Mouse (Mus musculus) MEL (cell line): ENCODE data around the gene Sox11. TPM values are rescaled to one million over a fixed set of nuclear protein-coding genes. Genes with fewer than 3 reads are reported as not detected.

Source experiments
- DNase-seq: peaks from one replicate; pipeline ENCODE4 v3.0.0; 2011; ENCODE audit warnings: low read depth, low spot score
- H3K27ac ChIP-seq: 2 replicates; pipeline ENCODE4 v1.5.1; 2012; ENCODE audit warnings: low read depth, mild to moderate bottlenecking, control low read depth, low read length, moderate library complexity; ENCODE audit not compliant: control insufficient read depth
- H3K27me3 ChIP-seq, 2 experiments: fragments of 150-350 bp in 1 of 2; sonication (generic) in 1 of 2; 2 replicates each; pipeline ENCODE4 v1.6.1; 2012; ENCODE audit warnings: low read length in 2 of 2, mild to moderate bottlenecking in 2 of 2, improper control_type of control experiment in 1 of 2, moderate library complexity in 1 of 2; ENCODE audit not compliant: insufficient read depth in 2 of 2, control insufficient read depth in 1 of 2
- H3K36me3 ChIP-seq, 2 experiments: 2 replicates each; pipeline ENCODE4 v1.6.1; 2012 to 2014; ENCODE audit warnings: low read length in 2 of 2, improper control_type of control experiment in 1 of 2, inconsistent platforms in 1 of 2, mild to moderate bottlenecking in 1 of 2; ENCODE audit not compliant: insufficient read depth in 2 of 2, control insufficient read depth in 1 of 2
- H3K4me1 ChIP-seq, 2 experiments: fragments of 150-350 bp in 1 of 2; sonication (generic) in 1 of 2; 2 replicates each; pipeline ENCODE4 v1.6.1; 2012; ENCODE audit warnings: low read length in 2 of 2, improper control_type of control experiment in 1 of 2, mild to moderate bottlenecking in 1 of 2; ENCODE audit not compliant: insufficient read depth in 2 of 2, control insufficient read depth in 1 of 2
- H3K4me3 ChIP-seq, 2 experiments: fragments of 150-350 bp in 1 of 2; sonication (generic) in 1 of 2; 2 replicates each; pipeline ENCODE4 v1.5.1; 2012; ENCODE audit warnings: low read depth in 2 of 2, low read length in 2 of 2, mild to moderate bottlenecking in 2 of 2, moderate library complexity in 2 of 2, control low read depth in 1 of 2, improper control_type of control experiment in 1 of 2; ENCODE audit not compliant: control insufficient read depth in 1 of 2, insufficient read depth in 1 of 2
- H3K79me2 ChIP-seq: 2 replicates; pipeline ENCODE4 v1.6.1; 2012; ENCODE audit warnings: mild to moderate bottlenecking, low read length, moderate library complexity; ENCODE audit not compliant: control insufficient read depth, poor library complexity, insufficient read depth
- H3K9ac ChIP-seq: 2 replicates; pipeline ENCODE4 v1.6.1; 2012; ENCODE audit warnings: low read depth, mild to moderate bottlenecking, control low read depth, low read length, moderate library complexity; ENCODE audit not compliant: control insufficient read depth, poor library complexity, severe bottlenecking
- H3K9me3 ChIP-seq: fragments of 150-350 bp; sonication (generic); replicated peaks from 2 replicates; pipeline ENCODE4 v1.6.1; 2012; ENCODE audit warnings: mild to moderate bottlenecking, low read length, improper control_type of control experiment, moderate library complexity; ENCODE audit not compliant: insufficient read depth
- BHLHE40 ChIP-seq: IDR thresholded peaks from 2 replicates; pipeline ENCODE4 v1.6.1; 2012; ENCODE audit warnings: low read depth, mild to moderate bottlenecking, inconsistent platforms, low read length, improper control_type of control experiment, borderline replicate concordance
- CHD1 ChIP-seq: IDR thresholded peaks from 2 replicates; pipeline ENCODE4 v1.6.1; 2012; ENCODE audit warnings: low read depth, mild to moderate bottlenecking, inconsistent platforms, low read length, improper control_type of control experiment
- CHD2 ChIP-seq: IDR thresholded peaks from 2 replicates; pipeline ENCODE4 v1.6.1; 2011; ENCODE audit warnings: low read length, improper control_type of control experiment
- ELF1 ChIP-seq: IDR thresholded peaks from 2 replicates; pipeline ENCODE4 v1.6.1; 2014; ENCODE audit warnings: low read depth, mild to moderate bottlenecking, inconsistent platforms, low read length, improper control_type of control experiment, moderate library complexity
- EP300 ChIP-seq, 2 experiments: IDR thresholded peaks; 2 replicates each; pipeline ENCODE4 v1.6.1; 2011; ENCODE audit warnings: improper control_type of control experiment in 2 of 2, low read length in 2 of 2, low read depth in 1 of 2, mild to moderate bottlenecking in 1 of 2
- ETS1 ChIP-seq: IDR thresholded peaks from 2 replicates; pipeline ENCODE4 v1.6.1; 2012; ENCODE audit warnings: low read depth, mild to moderate bottlenecking, inconsistent platforms, low read length, improper control_type of control experiment, moderate library complexity
- GABPA ChIP-seq: IDR thresholded peaks from 2 replicates; pipeline ENCODE4 v1.6.1; 2012; ENCODE audit warnings: low read depth, mild to moderate bottlenecking, inconsistent platforms, low read length, improper control_type of control experiment, moderate library complexity
- GATA1 ChIP-seq: IDR thresholded peaks from 2 replicates; pipeline ENCODE4 v1.6.1; 2011; ENCODE audit warnings: low read depth, low read length, improper control_type of control experiment
- HCFC1 ChIP-seq: IDR thresholded peaks from 2 replicates; pipeline ENCODE4 v1.6.1; 2012; ENCODE audit warnings: low read depth, mild to moderate bottlenecking, inconsistent platforms, low read length, improper control_type of control experiment, moderate library complexity
- JUND ChIP-seq: IDR thresholded peaks from 2 replicates; pipeline ENCODE4 v1.6.1; 2011; ENCODE audit warnings: low read depth, mild to moderate bottlenecking, improper control_type of control experiment, low read length
- KAT2A ChIP-seq: conservative IDR thresholded peaks from 2 replicates; pipeline ENCODE4 v1.6.1; 2012; ENCODE audit warnings: low read depth, low read length, improper control_type of control experiment, inconsistent platforms
- MAFK ChIP-seq: IDR thresholded peaks from 2 replicates; pipeline ENCODE4 v1.6.1; 2011; ENCODE audit warnings: low read depth, mild to moderate bottlenecking, low read length, improper control_type of control experiment, borderline replicate concordance
- MAX ChIP-seq: IDR thresholded peaks from 2 replicates; pipeline ENCODE4 v1.6.1; 2011; ENCODE audit warnings: low read length, improper control_type of control experiment
- MYB ChIP-seq: IDR thresholded peaks from 2 replicates; pipeline ENCODE4 v1.6.1; 2011; ENCODE audit warnings: mild to moderate bottlenecking, low read depth, low read length, improper control_type of control experiment
- NELFE ChIP-seq: IDR thresholded peaks from 2 replicates; pipeline ENCODE4 v1.6.1; 2011; ENCODE audit warnings: low read depth, low read length, improper control_type of control experiment
- NRF1 ChIP-seq: IDR thresholded peaks from 2 replicates; pipeline ENCODE4 v1.6.1; 2014; ENCODE audit warnings: low read depth, mild to moderate bottlenecking, inconsistent platforms, low read length, improper control_type of control experiment, moderate library complexity; ENCODE audit not compliant: poor library complexity, insufficient read depth, severe bottlenecking
- POLR2AphosphoS5 ChIP-seq: IDR thresholded peaks from 2 replicates; pipeline ENCODE4 v1.6.1; 2012; ENCODE audit warnings: low read depth, borderline replicate concordance, mild to moderate bottlenecking, inconsistent platforms, low read length, moderate library complexity, mixed read lengths
- RAD21 ChIP-seq: IDR thresholded peaks from 2 replicates; pipeline ENCODE4 v1.6.1; 2011; ENCODE audit warnings: mild to moderate bottlenecking, low read depth, low read length, improper control_type of control experiment
- RCOR1 ChIP-seq: IDR thresholded peaks from 2 replicates; pipeline ENCODE4 v1.6.1; 2012; ENCODE audit warnings: low read depth, mild to moderate bottlenecking, inconsistent platforms, low read length, improper control_type of control experiment
- TCF12 ChIP-seq: IDR thresholded peaks from 2 replicates; pipeline ENCODE4 v1.6.1; 2014; ENCODE audit warnings: low read depth, mild to moderate bottlenecking, inconsistent platforms, low read length, improper control_type of control experiment, moderate library complexity
- UBTF ChIP-seq: IDR thresholded peaks from 2 replicates; pipeline ENCODE4 v1.6.1; 2012; ENCODE audit warnings: low read depth, mild to moderate bottlenecking, inconsistent platforms, low read length, improper control_type of control experiment, moderate library complexity, borderline replicate concordance; ENCODE audit not compliant: insufficient read depth
- ZC3H11A ChIP-seq: IDR thresholded peaks from 2 replicates; pipeline ENCODE4 v1.6.1; 2012; ENCODE audit warnings: low read depth, mild to moderate bottlenecking, inconsistent platforms, low read length, improper control_type of control experiment
- ZKSCAN1 ChIP-seq: IDR thresholded peaks from 2 replicates; pipeline ENCODE4 v1.6.1; 2012; ENCODE audit warnings: low read depth, mild to moderate bottlenecking, inconsistent platforms, low read length, improper control_type of control experiment, moderate library complexity
- ZMIZ1 ChIP-seq: IDR thresholded peaks from 2 replicates; pipeline ENCODE4 v1.6.1; 2012; ENCODE audit warnings: low read depth, mild to moderate bottlenecking, inconsistent platforms, low read length, improper control_type of control experiment, moderate library complexity
- ZNF384 ChIP-seq: IDR thresholded peaks from 2 replicates; pipeline ENCODE4 v1.6.1; 2012; ENCODE audit warnings: low read depth, mild to moderate bottlenecking, inconsistent platforms, low read length, improper control_type of control experiment
- polyA plus RNA-seq, 2 experiments: library from polyadenylated mRNA; stranded (reverse) in 1 of 2; unstranded in 1 of 2; fragments of >175 nt in 1 of 2; fragments of >200 nt in 1 of 2; gene quantifications; 2 replicates each; pipeline versions ENCODE4 v1.2.1 to v1.2.4; 2012; ENCODE audit warnings: low replicate concordance in 2 of 2, low read depth in 1 of 2; ENCODE audit not compliant: insufficient read length in 2 of 2, insufficient read depth in 1 of 2, missing spikeins in 1 of 2
- total RNA-seq: library from RNA; depleted of rRNA; stranded (reverse); fragments of 300-350 nt; gene quantifications from 2 replicates; pipeline ENCODE4 v1.2.3, GENCODE M21; 2012

Gene Sox11
- total and polyA plus RNA-seq, 3 experiments: not detected

- Histone ChIP-seq H3K9ac (no peak overlapping the region), H3K36me3 (no peaks in the 10 kb centered on the region), H3K9me3 (no peaks in the 10 kb centered on the region), H3K79me2 (no peaks in the 10 kb centered on the region), H3K4me1 (no peaks in the 10 kb centered on the region), H3K27ac (no peak overlapping the region), H3K27me3 (no peaks in the 10 kb centered on the region), H3K4me3 (no peak overlapping the region)
- TF ChIP-seq POLR2AphosphoS5 (no peak), HCFC1 (no peak), MAX (no peak), MAFK (no peak), RAD21 (no peak), GATA1 (no peak), KAT2A (no peak), JUND (no peak), CHD2 (no peak), ELF1 (no peak), RCOR1 (no peak), TCF12 (no peak), BHLHE40 (no peak), NRF1 (no peak), GABPA (no peak), EP300 (IDR thresholded peaks at IDR 0.05; ENCODE audit: low read depth in 1 of 2, low read length in 2 of 2) (no peak), NELFE (no peak), ZKSCAN1 (no peak), ZC3H11A (no peak), ZMIZ1 (no peak)
- no peak for DNase-seq
Observed at GRCm38 (mm10) chr12:27336336-27336735, 6.0 kb downstream of the Sox11 start.

DNA sequence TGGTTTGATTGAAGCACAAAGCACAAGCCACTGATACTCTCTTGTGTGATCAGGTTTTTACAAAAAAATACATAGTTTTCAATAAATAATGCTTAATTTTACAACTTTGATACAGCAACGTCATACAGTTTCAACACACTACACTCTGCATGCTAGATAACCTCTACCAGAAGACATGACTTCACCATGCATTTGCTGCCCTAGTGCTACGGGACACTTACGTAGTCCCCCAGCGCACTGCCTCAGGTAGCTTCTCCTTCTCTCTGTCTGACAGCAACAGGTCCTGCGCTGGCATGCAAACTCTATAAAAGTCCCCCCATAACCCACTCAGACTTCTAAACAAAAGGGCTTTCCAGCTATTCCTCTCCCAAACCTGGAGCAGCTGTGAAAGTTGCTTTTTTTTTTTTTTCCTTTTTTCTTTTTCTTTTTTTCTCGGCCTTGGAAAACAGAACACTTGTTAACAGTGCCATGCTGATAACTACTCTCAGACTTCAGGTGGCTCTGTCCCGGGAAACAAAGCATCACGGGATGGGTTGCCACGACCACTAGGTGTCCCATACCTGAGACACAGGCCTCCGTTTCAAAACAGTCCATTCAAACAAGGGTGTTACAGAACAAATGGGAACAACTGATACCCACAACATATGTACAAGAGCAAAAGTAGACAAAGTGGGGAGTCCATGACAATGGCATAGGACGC is 6.9 kb downstream of the Sox11 start:
- Histone ChIP-seq H3K36me3 (no peaks in the 10 kb centered on the region), H3K27ac (no peak overlapping the region), H3K79me2 (no peaks in the 10 kb centered on the region), H3K4me3 (no peak overlapping the region), H3K9me3 (no peaks in the 10 kb centered on the region), H3K27me3 (no peaks in the 10 kb centered on the region), H3K4me1 (no peaks in the 10 kb centered on the region), H3K9ac (no peak overlapping the region)
- no peak for DNase-seq
- TF ChIP-seq POLR2AphosphoS5 (no peak), ZNF384 (no peak), UBTF (no peak), JUND (no peak), CHD1 (no peak), ZKSCAN1 (no peak), ETS1 (no peak), MYB (no peak), RAD21 (no peak), GABPA (no peak), BHLHE40 (no peak)
